Mouse (Mus musculus): ENCODE results near the gene Kctd20. TPM values are rescaled to one million over a fixed set of nuclear protein-coding genes. Genes with fewer than 3 reads are reported as not detected.

The Kctd20 gene
- polyA plus RNA-seq, 1 experiment from 2014 or later, result 118 TPM

GRCm38 (mm10) chr17:28915060-28915628 is 36.6 kb upstream of the Kctd20 start, which contains the start of gene 4930539E08Rik:
4930539E08Rik (minus strand) TSS chr17:28915324.
- Histone ChIP-seq H3K36me3 (ENCODE audit: control insufficient read depth, insufficient read depth, low read length) (no peaks in the 10 kb centered on the region), H3K4me2 (ENCODE audit: low read depth) (no peak within 1 kb of the TSS), H3K27ac (ENCODE audit: low read depth, low read length) (no peak within 1 kb of the TSS), H3K9ac (ENCODE audit: low read length) (no peak within 1 kb of the TSS), H3K27me3 (ENCODE audit: control insufficient read depth, insufficient read depth, low read length) (no peaks in the 10 kb centered on the region), H3K9me3 (ENCODE audit: control insufficient read depth, low read length) (no peaks in the 10 kb centered on the region), H3K4me3 (ENCODE audit: low read depth, low read length) (no peak within 1 kb of the TSS), H3K4me1 (ENCODE audit: control insufficient read depth, insufficient read depth, low read length) (no peaks in the 10 kb centered on the region)
- ATAC-seq (ENCODE audit: insufficient read depth, low FRiP score, low TSS enrichment) (no peak), DNase-seq (ENCODE audit: low spot score) (no peak)
- 67% methylated on average over 12 of the region's 12 CpGs for WGBS

- Histone ChIP-seq H3K27ac (ENCODE audit: low read depth, low read length) (no peak overlapping the region), H3K9me3 (ENCODE audit: control insufficient read depth, low read length) (no peaks in the 10 kb centered on the region), H3K4me1 (ENCODE audit: control insufficient read depth, insufficient read depth, low read length) (no peaks in the 10 kb centered on the region), H3K36me3 (ENCODE audit: control insufficient read depth, insufficient read depth, low read length) (no peaks in the 10 kb centered on the region), H3K27me3 (ENCODE audit: control insufficient read depth, insufficient read depth, low read length) (no peaks in the 10 kb centered on the region), H3K9ac (ENCODE audit: low read length) (no peak overlapping the region), H3K4me3 (ENCODE audit: low read depth, low read length) (no peak overlapping the region), H3K4me2 (ENCODE audit: low read depth) (no peak overlapping the region)
- 81% methylated on average over 1 of the region's 1 CpGs for WGBS
- ATAC-seq (ENCODE audit: insufficient read depth, low FRiP score, low TSS enrichment) (no peak), DNase-seq (ENCODE audit: low spot score) (no peak)
These were observed 35.2 kb upstream of the Kctd20 start for GRCm38 (mm10) chr17:28916520-28916919.

GRCm38 (mm10) chr17:28921086-28921485 is 30.7 kb upstream of the Kctd20 start:
- no peak for ATAC-seq (ENCODE audit: insufficient read depth, low FRiP score, low TSS enrichment)
- no peaks in the 10 kb centered on the region for H3K9me3 ChIP-seq (ENCODE audit: control insufficient read depth, low read length)
- H3K4me1 ChIP-seq (ENCODE audit: control insufficient read depth, insufficient read depth, low read length), result no peaks in the 10 kb centered on the region
- H3K4me3 ChIP-seq (ENCODE audit: low read depth, low read length), result no peak overlapping the region
- H3K4me2 ChIP-seq (ENCODE audit: low read depth), result no peak overlapping the region
- H3K27me3 ChIP-seq (ENCODE audit: control insufficient read depth, insufficient read depth, low read length), result no peaks in the 10 kb centered on the region
- DNase-seq (ENCODE audit: low spot score), result no peak
- WGBS, result 82% methylated on average over 8 of the region's 8 CpGs
- H3K27ac ChIP-seq (ENCODE audit: low read depth, low read length), result no peak overlapping the region
- H3K36me3 ChIP-seq (ENCODE audit: control insufficient read depth, insufficient read depth, low read length), result no peaks in the 10 kb centered on the region
- no peak overlapping the region for H3K9ac ChIP-seq (ENCODE audit: low read length)

GRCm38 (mm10) chr17:28922096-28922495 is 29.7 kb upstream of the Kctd20 start:
- H3K4me3 ChIP-seq (ENCODE audit: low read depth, low read length), result no peak overlapping the region
- ATAC-seq (ENCODE audit: insufficient read depth, low FRiP score, low TSS enrichment) (no peak), DNase-seq (ENCODE audit: low spot score) (no peak)
- whole genome bisulfite sequencing, result 76% methylated on average over 6 of the region's 6 CpGs
- H3K27me3 ChIP-seq (ENCODE audit: control insufficient read depth, insufficient read depth, low read length), result no peaks in the 10 kb centered on the region
- H3K36me3 ChIP-seq (ENCODE audit: control insufficient read depth, insufficient read depth, low read length), result no peaks in the 10 kb centered on the region
- H3K9me3 ChIP-seq (ENCODE audit: control insufficient read depth, low read length), result no peaks in the 10 kb centered on the region
- H3K9ac ChIP-seq (ENCODE audit: low read length), result no peak overlapping the region
- no peak overlapping the region for H3K4me2 ChIP-seq (ENCODE audit: low read depth)
- H3K27ac ChIP-seq (ENCODE audit: low read depth, low read length), result no peak overlapping the region
- no peaks in the 10 kb centered on the region for H3K4me1 ChIP-seq (ENCODE audit: control insufficient read depth, insufficient read depth, low read length)

- H3K4me1 ChIP-seq (ENCODE audit: control insufficient read depth, insufficient read depth, low read length), result no peaks in the 10 kb centered on the region
- 84% methylated on average over 8 of the region's 8 CpGs for WGBS
These were observed 26.7 kb upstream of the Kctd20 start for GRCm38 (mm10) chr17:28924957-28925595.

GRCm38 (mm10) chr17:28926380-28926779 is 25.4 kb upstream of the Kctd20 start:
- ATAC-seq (ENCODE audit: insufficient read depth, low FRiP score, low TSS enrichment) (peak; percentile 38; the same call in 1 of the 2 replicates), DNase-seq (ENCODE audit: low spot score) (peak; percentile 83)
- no peak overlapping the region for H3K4me3 ChIP-seq (ENCODE audit: low read depth, low read length)
- 23% methylated on average over 13 of the region's 13 CpGs for WGBS
- H3K4me1 ChIP-seq (ENCODE audit: control insufficient read depth, insufficient read depth, low read length), result peaks cover 6% of the 10 kb centered on the region
- H3K27me3 ChIP-seq (ENCODE audit: control insufficient read depth, insufficient read depth, low read length), result no peaks in the 10 kb centered on the region
- no peaks in the 10 kb centered on the region for H3K9me3 ChIP-seq (ENCODE audit: control insufficient read depth, low read length)
- no peaks in the 10 kb centered on the region for H3K36me3 ChIP-seq (ENCODE audit: control insufficient read depth, insufficient read depth, low read length)
- H3K9ac ChIP-seq (ENCODE audit: low read length), result no peak overlapping the region
- no peak overlapping the region for H3K27ac ChIP-seq (ENCODE audit: low read depth, low read length)
- H3K4me2 ChIP-seq (ENCODE audit: low read depth), result no peak overlapping the region

More at GRCm38 (mm10) chr17:28924957-28925595, 26.7 kb upstream of the Kctd20 start:
- DNase-seq (ENCODE audit: low spot score), result no peak
- Histone ChIP-seq H3K9me3 (ENCODE audit: control insufficient read depth, low read length) (no peaks in the 10 kb centered on the region), H3K27me3 (ENCODE audit: control insufficient read depth, insufficient read depth, low read length) (no peaks in the 10 kb centered on the region), H3K4me3 (ENCODE audit: low read depth, low read length) (no peak overlapping the region), H3K27ac (ENCODE audit: low read depth, low read length) (no peak overlapping the region), H3K4me2 (ENCODE audit: low read depth) (no peak overlapping the region), H3K9ac (ENCODE audit: low read length) (no peak overlapping the region), H3K36me3 (ENCODE audit: control insufficient read depth, insufficient read depth, low read length) (no peaks in the 10 kb centered on the region)
- ATAC-seq (ENCODE audit: insufficient read depth, low FRiP score, low TSS enrichment), result no peak

- peak; percentile 62 for DNase-seq (ENCODE audit: low spot score)
- WGBS, result 51% methylated on average over 15 of the region's 15 CpGs
- Histone ChIP-seq H3K9me3 (ENCODE audit: control insufficient read depth, low read length) (no peaks in the 10 kb centered on the region), H3K4me3 (ENCODE audit: low read depth, low read length) (no peak overlapping the region), H3K9ac (ENCODE audit: low read length) (no peak overlapping the region), H3K4me2 (ENCODE audit: low read depth) (no peak overlapping the region), H3K36me3 (ENCODE audit: control insufficient read depth, insufficient read depth, low read length) (no peaks in the 10 kb centered on the region), H3K27me3 (ENCODE audit: control insufficient read depth, insufficient read depth, low read length) (no peaks in the 10 kb centered on the region), H3K4me1 (ENCODE audit: control insufficient read depth, insufficient read depth, low read length) (peaks cover 6% of the 10 kb centered on the region), H3K27ac (ENCODE audit: low read depth, low read length) (no peak overlapping the region)
- no peak for ATAC-seq (ENCODE audit: insufficient read depth, low FRiP score, low TSS enrichment)
These were observed 24.7 kb upstream of the Kctd20 start for GRCm38 (mm10) chr17:28926866-28927635.

GRCm38 (mm10) chr17:28928004-28928403 is 23.7 kb upstream of the Kctd20 start:
- Histone ChIP-seq H3K9ac (ENCODE audit: low read length) (no peak overlapping the region), H3K4me1 (ENCODE audit: control insufficient read depth, insufficient read depth, low read length) (peaks cover 6% of the 10 kb centered on the region), H3K27ac (ENCODE audit: low read depth, low read length) (no peak overlapping the region), H3K27me3 (ENCODE audit: control insufficient read depth, insufficient read depth, low read length) (no peaks in the 10 kb centered on the region), H3K4me2 (ENCODE audit: low read depth) (no peak overlapping the region), H3K9me3 (ENCODE audit: control insufficient read depth, low read length) (no peaks in the 10 kb centered on the region), H3K36me3 (ENCODE audit: control insufficient read depth, insufficient read depth, low read length) (no peaks in the 10 kb centered on the region), H3K4me3 (ENCODE audit: low read depth, low read length) (no peak overlapping the region)
- 80% methylated on average over 9 of the region's 9 CpGs for WGBS
- ATAC-seq (ENCODE audit: insufficient read depth, low FRiP score, low TSS enrichment) (no peak), DNase-seq (ENCODE audit: low spot score) (no peak)

Data from neural tube, embryonic 11.5 days (tissue).